Mouse (Mus musculus) bone marrow macrophage, adult 2 months (primary cell): Measurements from ENCODE around the gene Jmjd8.

Source experiments
- CTCF ChIP-seq: IDR thresholded peaks from 2 replicates; pipeline ENCODE4 v1.5.1; 2012; ENCODE audit warnings: low read depth, mild to moderate bottlenecking, low read length, moderate library complexity
- POLR2A ChIP-seq: IDR thresholded peaks from 2 replicates; pipeline ENCODE4 v1.6.1; 2012; ENCODE audit warnings: mild to moderate bottlenecking, low read depth, low read length, borderline replicate concordance

- TF ChIP-seq POLR2A (no peak), CTCF (no peak)
Measured at GRCm38 (mm10) chr17:25869498-25869897, 40.8 kb downstream of the Jmjd8 start.
